Mouse (Mus musculus): ENCODE measurements around the gene Rhno1.
"Not testable (repeated sequence)": the region's sequence is repeated elsewhere in the genome, so short reads cannot be mapped to it uniquely, and the experiment has no call there.

The Rhno1 gene

DNA sequence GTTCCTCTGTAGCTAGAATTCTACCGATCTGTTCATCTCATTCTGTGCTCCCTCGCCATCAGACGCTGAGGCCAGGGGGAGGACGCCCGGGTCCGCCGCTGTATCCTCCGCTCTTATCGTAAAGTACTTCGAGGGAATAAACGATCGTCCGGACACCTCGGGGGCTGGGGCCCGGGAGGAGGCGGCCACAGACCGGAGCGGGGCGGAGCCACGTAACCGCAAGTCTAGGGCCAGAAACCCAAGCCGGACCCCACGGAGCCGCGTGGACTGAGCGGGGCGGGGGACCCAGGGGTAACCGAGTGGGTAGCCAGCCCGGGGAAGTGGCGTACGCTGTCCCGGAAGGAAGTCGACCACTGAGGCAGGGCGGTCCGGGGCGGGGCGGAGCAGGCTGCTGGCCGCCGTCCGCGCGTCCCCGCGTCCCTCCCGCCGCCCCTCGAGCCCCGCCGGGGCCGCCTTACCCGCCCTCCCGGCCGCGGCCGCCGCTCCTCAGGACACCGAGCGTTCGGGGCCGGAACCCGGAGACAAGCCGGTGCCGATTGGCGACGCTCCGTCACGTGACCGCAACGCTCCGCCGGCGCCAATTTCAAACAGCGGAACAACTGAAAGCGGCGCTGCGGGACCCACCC is at the start of gene Rhno1, which contains the start of gene Foxm1:
TSS of gene Rhno1 (minus strand) at position 531 of the 626 bp plus-strand sequence.
TSS of gene Foxm1 (plus strand) at position 587 of the 626 bp plus-strand sequence.
- peak; percentile 91 for DNase-seq

DNA sequence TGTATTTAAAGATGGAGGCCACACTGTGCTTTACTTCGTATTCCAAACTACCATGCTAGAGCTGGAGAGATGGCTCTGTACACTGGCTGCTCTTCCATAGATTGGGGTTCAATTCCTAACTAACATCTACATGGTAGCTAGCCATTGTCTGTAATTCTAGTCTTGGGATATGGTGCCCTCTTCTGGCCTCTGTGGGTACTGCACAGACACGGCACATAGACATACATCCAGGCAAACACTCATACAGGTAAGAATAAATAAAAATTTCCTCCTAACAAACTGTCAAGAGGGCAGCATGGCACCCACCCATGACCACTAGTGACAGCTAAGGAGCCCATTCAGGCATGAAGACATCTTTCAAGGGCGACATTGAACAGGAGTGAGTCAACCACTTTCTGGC is 48.4 kb upstream of the Rhno1 start:
- DNase-seq, result peak; percentile 77

DNA sequence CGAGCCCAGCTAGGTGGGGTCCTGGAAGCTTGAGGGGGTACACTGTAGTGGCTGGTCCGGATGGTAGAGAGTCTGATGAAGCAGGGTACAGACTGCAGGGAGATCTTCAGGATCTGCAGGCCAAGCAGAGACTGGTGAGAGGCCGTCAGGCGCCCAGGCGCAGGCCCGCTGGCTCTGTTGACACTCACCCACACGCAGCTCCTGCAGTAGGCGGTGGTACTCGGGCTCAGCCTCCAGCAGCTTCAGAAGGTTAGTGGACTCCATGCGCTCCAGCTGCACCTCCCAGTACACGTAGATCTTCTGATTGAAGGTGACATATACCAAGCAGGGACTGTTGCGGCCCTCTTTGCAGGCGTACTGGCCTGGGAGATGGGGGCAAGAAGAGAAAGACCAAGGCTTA is 47.6 kb upstream of the Rhno1 start:
- DNase-seq, result no peak

DNA sequence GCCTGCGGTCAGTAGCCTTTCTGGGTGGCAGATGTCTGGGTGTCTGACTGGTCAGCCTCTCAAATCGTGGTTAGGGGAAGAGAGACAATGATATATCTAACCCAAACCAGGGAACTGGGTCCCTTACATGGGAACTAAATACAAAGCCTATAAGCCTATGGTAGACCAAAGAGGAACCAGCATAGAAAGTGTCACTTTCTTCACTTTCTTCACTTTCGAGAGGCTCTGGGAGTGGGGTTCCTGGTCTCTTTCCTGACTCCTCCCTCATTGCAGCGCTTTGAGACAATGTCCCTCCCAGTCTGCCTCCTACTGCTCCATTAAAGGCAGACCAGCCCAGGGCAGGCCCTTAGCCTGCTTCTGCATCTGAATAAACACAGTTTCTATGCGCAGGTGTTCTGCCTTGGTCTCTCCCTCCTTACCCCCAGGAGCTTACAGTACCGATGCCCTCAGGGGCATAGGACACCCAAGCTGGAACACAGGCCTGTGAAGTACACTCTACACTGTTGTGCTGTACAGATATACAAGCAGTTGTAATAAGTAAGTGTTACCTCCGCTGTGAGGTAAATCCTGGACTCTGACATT is 45.9 kb upstream of the Rhno1 start:
- no peak for DNase-seq

DNA sequence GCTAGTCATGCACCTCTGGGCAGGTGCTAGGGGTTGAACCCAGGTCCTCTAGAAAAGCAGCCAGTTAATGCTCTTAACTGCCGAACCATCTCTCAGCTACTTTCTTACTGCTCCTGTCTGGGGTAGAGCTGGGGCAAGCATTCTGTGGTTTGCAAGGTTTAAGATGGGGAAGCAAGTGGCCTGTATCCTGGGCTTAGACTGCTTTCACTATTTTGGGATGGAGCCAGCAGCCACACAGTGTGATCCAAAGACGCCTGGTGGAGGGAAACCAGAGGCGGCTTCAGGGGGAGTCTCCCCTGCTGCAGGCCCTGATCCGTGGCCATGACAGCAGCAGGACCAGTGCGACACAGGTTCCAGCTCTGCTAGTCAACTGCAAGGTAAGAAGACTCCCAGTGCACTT is 42.0 kb upstream of the Rhno1 start:
- no peak for DNase-seq

DNA sequence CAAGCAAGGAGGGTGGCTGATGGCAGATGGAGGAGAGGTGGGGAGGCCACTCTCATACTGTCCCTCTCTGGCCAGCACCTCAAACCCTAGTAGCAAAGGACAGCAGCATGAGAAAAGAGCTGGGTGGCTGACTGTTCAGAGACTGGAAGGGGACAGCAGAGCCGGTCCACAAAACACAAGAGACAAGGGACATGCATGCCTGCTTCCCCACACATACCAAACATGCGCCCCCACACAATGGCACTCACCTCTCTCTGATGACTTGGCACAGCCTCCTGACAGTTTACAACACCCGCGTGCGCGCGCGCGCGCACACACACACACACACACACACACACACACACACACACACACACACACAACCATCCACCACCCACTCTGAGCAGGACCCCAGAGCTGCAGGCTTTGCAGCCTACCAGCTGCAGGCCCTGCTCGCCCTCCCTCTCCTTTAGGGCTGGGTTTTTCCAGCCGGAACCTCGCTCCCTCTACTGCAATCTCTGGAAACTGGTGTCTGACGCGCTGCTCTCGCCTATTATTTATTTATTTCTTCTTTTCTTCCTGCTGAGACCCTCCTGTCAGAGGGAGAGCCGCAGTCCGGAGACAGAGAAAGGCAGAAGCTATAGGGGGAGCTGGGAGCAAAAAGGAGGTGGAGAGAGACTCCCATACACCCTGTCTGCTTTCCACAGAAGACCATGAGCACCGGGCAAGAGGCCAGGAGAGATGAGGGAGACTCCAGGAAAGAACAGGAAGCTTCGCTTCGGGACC is 36.9 kb upstream of the Rhno1 start:
- DNase-seq, result peak; percentile 61

DNA sequence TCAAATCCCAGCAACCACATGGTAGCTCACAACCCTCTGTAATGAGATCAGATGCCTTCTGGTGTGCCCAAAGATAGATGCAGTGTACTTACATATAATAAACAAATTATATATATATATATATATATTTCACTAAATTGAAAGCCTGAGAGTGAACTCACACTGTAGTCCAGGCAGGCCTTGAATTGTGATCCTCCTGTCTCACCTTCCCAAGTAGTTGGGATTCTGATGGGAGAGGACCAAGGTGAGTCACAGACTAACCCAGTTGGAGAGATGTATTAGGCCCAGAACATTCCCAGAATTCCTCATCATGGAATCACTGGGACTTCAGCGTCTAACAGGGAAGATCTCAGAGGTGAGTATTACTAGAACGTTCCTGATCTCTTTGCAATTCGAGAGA is 36.3 kb upstream of the Rhno1 start, which contains the start of gene Nrip2:
TSS of gene Nrip2 (plus strand) at position 301 of the 400 bp plus-strand sequence.
- DNase-seq, result no peak

DNA sequence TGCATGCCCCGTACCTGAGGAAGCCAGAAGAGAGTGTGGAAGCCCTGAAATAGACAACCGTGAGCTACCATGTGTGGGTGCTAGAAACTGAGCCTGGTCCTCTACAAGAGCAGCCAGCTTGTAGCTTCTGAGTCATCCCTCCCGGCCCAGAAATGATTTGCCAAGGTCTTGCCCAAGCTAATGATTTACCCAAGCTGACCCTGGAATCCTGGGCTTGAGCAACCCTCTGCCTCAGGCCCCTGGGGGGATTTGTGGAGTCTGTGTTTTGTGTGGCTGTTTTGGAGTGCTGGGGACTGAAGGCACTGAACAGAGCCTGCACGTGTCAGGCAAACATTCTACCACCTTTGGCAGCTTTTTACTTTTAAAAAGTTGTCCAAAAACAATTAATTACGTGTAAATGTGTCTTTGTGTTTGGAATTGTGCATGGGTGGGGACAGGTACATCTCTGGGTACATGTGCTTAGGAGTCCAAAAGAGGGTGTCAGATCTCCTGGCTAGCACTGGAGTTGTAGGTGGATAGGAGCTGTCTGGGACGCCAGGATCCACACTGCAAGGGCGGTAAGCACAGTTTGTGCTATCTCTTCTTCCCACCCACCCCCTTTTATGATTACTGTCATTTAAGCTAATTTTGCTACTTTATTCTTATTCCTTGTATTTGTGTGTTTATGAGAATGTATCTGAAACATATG is 35.0 kb upstream of the Rhno1 start:
- DNase-seq, result no peak

DNA sequence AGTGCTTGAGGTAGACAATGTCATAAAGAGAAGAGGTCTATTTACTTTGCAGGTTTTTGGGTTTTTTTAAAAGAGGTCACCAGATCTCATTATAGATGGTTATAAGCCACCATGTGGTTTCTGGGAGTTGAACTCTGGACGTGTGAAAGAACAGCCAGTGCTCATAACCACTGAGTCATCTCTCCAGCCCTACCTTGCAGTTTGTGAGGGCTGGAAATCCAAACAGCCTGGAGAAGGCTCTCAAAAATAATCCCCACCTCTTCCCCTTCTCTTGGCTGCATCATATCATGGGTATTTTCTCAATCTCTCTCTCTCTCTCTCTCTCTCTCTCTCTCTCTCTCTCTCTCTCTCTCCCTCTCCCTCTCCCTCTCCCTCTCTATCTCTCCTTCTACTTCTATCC is 28.0 kb upstream of the Rhno1 start:
- no peak for DNase-seq

DNA sequence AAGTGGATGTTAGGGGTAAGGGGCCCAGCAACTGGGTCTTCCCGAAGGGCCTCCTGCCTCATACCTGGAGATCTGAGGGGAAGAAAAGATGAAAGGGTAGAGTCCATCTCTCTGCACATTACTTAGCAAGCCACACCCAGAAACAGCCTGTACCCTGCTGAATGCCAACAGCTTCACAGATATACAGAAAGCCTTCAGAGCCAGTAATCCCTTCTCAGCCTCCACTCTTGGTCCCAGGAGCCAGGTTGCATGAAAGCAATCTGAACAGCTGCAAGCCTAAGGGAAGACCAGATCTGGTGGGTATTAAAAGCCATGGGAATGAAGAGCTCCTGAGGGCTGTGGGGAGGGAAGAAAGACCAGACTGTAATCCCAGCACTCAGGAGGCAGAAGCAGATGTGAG is 26.5 kb upstream of the Rhno1 start:
- no peak for DNase-seq

DNA sequence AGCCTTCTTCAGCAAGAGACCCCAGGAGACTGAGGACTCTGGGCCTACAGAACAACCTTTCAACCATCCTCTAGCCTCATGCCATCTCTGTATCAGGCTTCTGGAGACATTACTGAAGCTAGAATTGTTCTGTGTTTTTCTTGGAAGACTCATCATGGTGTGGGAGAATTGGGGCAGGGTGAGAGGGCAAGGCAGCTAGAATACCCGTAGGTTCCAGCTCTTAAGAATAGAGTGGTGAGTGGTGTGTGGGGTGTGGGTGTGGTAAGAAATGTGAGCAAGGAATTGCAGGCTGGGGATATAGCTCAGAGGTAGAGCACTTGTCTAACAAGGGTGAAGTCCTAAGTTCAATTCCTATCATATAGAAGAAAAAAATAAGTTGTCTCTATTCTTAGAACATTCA is 22.3 kb upstream of the Rhno1 start:
- DNase-seq, result no peak

DNA sequence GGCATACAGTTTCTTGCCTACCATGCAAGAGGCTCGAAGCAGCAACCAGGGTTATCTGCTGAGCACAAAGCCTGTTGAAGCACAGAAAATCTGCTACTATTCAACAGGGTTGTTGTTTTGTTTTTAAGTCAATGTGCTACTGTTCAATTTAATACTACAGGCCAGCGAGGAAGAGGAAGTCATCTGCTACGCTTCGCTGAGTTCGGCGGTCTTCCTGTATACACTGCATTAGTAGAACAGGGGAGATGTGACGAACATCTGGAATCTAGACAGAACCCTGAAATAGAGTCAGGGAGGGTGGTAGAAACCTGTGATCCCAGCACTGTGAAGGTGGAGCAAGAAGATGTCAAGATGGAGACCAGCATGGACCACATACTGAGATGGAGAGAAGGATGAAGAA is 21.0 kb upstream of the Rhno1 start:
- DNase-seq, result no peak

DNA sequence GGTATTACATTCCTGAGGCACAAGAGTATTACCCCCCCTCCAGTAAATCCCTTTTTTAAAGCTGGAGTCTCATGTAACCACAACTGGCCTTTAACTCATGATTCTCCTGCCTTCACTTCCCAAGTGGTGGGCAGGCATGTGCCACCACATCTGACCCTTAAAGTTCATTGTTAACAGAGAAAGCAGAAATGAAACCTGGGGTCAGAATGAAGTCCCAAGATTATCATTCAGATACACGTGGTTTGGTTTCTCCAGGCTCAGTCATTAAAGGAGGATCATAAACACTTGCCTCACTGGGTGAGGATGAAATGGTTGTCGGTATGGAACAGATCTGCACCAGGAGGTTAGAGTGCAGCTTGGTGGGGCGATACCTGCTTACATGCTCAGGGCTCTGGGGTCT is 18.5 kb upstream of the Rhno1 start:
- DNase-seq, result no peak

DNA sequence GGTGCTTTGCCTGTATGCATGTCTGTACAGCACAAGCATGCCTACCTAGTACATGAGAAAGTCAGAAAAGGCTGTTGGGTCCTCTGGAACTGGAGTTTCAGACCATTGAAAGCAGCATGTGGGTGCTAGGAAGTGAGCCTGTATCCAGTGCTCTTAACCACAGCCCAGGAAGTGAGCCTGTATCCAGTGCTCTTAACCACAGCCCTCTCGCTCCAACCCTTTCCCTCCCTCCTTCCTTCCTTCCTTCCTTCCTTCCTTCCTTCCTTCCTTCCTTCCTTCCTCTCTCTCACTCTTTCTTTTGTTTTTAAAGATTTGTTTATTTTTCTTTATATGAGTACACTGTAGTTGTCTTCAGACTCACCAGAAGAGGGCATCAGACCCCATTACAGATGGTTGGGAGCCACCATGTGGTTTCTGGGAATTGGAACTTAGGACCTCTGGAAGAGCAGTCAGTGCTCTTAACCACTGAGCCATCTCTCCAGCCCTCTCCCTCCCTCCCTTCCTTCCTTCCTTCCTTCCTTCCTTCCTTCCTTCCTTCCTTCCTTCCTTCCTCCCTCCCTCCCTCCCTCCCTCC is 18.0 kb upstream of the Rhno1 start:
- DNase-seq, result not testable (repeated sequence)

DNA sequence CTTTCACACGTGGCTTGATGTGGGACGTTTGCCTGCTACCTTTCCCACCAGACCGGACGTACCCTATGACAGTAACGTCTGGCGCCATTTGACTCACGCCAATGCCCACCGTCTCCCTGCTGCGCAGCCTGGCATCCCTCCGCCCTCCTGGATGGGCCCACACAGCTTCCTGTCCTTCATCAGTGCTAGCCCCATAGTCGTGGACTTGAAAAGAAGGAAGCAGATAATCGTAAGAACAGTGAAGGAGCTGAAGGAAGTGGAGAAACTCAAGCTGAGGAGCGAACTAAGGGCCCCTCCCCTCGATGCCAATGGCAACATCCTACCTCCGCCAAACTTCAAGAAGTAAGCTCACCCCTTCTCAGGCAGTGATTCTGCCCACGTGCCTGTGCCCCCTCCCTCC is 16.9 kb upstream of the Rhno1 start:
- no peak for DNase-seq

DNA sequence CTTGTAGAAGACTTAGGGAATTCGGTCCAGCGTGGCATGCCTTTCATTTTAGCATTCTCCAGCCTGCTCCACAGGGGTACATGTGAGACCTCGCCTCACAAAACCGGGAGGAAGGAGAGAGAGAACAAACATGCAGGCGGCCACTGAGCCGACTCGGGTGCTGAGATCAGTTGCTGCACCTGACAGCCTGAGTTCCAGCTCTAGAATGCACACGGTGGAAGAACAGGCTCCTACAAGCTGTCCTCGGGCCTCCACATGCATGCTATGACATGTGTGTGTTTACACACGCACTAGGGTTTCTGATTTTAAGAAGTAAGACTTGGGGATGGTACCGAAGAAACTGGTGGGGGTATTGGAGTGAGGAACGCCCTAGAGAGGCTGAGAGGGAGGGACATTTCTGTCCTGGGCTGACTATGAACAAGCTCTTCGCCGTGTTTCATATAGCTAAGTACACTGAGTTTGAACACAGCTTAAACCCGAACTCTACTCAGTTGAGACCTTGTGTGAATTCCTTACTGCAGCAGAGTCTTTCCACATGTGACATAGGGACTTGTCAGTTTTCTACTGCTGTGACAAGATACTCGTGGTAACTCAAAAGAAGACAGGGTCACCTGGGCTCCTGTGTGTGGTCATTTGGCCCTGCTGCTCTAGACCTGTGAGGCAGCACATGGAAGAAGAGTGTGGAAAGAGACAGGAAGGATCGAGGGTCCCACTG is 13.8 kb upstream of the Rhno1 start:
- no peak for DNase-seq

DNA sequence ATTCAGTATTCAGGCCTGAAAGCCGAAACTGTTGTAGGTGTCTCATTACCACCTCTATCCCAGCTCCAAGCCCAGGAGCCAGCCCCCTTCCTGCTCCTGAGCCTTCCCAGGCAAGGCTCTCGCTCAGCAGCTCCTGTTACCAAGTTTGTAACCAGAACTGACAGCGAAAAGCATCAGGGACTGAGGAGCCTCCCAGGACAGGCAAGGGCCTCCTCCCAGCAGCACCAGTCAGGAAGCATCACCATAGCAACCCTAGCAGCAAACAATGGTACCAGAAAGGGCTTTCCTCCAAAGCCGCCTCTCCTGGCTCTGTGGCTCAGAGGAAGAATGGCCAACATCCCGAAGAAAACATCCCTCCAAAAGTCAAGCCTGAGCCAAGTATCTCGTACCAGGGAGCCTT is 12.5 kb upstream of the Rhno1 start, which contains the start of the genes Tex52 and Gm44596:
TSS of gene Tex52 (plus strand) at position 265 of the 400 bp plus-strand sequence.
TSS of gene Gm44596 (plus strand) at position 312 of the 400 bp plus-strand sequence.
- DNase-seq, result peak; percentile 58

DNA sequence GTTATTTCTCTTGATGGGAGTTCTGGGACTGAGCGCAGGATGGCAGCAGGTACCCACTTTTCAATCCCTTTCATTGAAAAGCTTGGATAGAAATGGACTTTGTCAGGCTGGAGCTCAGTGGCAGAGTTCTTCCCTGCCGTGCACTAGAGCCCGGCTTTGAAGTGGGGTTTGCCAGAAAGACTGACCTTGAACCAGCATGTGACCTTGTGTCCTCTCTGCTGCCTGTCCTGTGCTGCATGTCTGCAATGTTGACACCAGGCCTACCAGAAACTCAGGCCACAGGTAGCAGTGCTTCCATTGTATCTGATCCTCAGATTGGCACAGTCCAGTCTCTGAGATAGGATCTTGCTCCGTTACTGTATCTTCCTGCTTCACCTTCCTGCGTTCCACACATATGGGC is 7.3 kb upstream of the Rhno1 start:
- no peak for DNase-seq

DNA sequence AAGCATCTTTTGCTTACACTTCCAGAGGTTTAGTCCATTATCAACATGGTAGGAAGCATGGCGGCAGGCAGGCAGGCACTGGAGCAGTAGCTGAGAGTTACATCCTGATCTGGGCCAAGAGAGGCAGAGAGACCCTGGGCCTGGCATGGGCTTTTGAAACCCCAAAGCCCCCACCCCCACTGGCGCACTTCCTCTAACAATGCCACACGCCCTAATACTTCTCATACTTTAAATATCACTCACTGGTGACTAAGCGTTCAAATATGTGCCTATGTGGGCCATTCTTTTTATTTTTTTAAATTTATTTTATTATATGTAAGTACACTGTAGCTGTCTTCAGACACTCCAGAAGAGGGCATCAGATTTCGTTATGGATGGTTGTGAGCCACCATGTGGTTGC is 3.8 kb upstream of the Rhno1 start:
- no peak for DNase-seq

DNA sequence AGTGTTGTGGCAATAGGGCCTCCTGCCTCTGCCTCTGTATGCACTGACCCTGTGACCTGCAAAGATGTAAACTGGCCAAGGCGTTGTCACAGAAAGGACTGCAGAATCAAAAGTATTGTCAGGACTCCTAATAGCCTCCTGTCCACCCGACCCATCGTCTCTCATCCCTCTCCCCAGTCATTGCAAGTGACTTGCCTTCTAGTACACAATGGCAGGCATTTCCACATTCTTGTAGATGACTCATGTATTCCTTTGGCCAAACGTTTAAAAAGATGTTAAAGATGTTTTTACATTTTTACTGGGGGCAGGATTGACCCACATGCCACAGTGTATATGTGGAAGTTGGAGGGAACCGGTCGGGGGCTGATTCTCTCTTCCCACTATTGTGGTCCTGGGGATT is 2.0 kb upstream of the Rhno1 start:
- no peak for DNase-seq

DNA sequence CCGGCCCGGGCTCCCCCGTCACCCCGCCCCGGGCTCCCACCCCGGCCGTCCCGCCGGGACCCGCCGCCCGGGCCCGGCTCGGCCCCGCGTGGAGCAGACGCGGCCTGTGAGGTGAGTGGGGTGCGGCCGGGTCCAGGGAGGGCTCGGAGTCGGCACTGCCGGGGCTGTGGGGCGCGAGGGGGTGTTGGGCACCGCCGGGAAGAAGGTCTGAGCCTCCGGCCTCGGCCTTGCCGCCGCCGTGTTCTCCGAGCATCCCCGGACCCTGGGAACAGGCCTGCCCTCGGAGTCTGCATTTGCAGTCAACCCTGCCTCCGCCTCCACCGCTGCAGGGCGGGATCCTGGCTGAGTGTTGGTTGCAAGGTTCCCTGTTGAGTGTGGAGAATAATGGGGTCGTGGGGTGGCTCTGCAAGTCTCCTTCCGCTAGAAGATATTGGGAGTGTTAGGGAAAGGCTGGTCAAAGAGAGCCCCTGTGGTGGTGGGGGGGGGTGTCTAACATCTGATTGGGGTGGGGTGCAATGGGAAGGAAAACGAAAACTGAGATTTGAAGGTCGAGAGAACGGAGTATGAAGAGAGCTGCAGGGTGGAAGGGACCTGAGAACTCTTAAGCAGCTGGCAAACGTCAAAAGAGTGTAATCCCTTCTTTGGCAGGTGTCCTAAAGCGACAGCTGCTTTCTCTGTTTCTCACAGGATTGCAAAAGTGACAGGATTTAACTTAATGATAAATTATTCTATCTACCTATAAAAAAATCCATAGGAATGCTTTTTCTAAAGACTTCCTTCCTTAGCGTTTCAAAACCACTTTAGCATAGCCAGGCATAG is 505 bp upstream of the Rhno1 start:
- DNase-seq, result peak; percentile 57
